Mouse (Mus musculus) kidney, embryonic 14.5 days (tissue): ENCODE measurements around the gene Dpp9. TPM values are rescaled to one million over a fixed set of nuclear protein-coding genes. Genes with fewer than 3 reads are reported as not detected.

ENCODE experiments used
- ATAC-seq: fragments of 200-750 bp; cut with Nextera tagmentation; 2 replicates; pipeline ENCODE4 v1.8.0; 2017; ENCODE audit warnings: moderate number of reproducible peaks, mild to moderate bottlenecking, moderate TSS enrichment, moderate library complexity; ENCODE audit not compliant: low FRiP score, low TSS enrichment
- H3K27ac ChIP-seq: fragments of 300-500 bp; sonication (generic); 2 replicates; pipeline ENCODE4 v1.5.1; 2014; ENCODE audit warnings: low read depth, mild to moderate bottlenecking, low read length, moderate library complexity, mixed read lengths
- H3K27me3 ChIP-seq: fragments of 300-500 bp; sonication (generic); 2 replicates; pipeline ENCODE4 v1.6.1; 2014; ENCODE audit warnings: mild to moderate bottlenecking, low read length; ENCODE audit not compliant: control insufficient read depth, insufficient read depth
- H3K36me3 ChIP-seq: fragments of 300-500 bp; sonication (generic); 2 replicates; pipeline ENCODE4 v1.6.1; 2014; ENCODE audit warnings: low read length, mixed read lengths; ENCODE audit not compliant: control insufficient read depth, insufficient read depth
- H3K4me1 ChIP-seq: fragments of 300-500 bp; sonication (generic); 2 replicates; pipeline ENCODE4 v1.6.1; 2014; ENCODE audit warnings: low read length, mixed read lengths; ENCODE audit not compliant: control insufficient read depth, insufficient read depth
- H3K4me2 ChIP-seq: fragments of 300-500 bp; sonication (generic); replicated peaks from 2 replicates; pipeline ENCODE4 v1.6.1; 2014; ENCODE audit warnings: low read depth, mild to moderate bottlenecking, low read length
- H3K4me3 ChIP-seq: fragments of 300-500 bp; sonication (generic); 2 replicates; pipeline ENCODE4 v1.5.1; 2014; ENCODE audit warnings: mild to moderate bottlenecking, low read length
- H3K9ac ChIP-seq: fragments of 300-500 bp; sonication (generic); 2 replicates; pipeline ENCODE4 v1.6.1; 2014; ENCODE audit warnings: low read depth, mild to moderate bottlenecking, low read length, moderate library complexity
- H3K9me3 ChIP-seq: fragments of 300-500 bp; sonication (generic); 2 replicates; pipeline ENCODE4 v1.6.1; 2016; ENCODE audit warnings: low read length; ENCODE audit not compliant: control insufficient read depth
- WGBS: fragments of 180-500 bp; shearing (Covaris S2); extraction: QIAGEN DNeasy Blood & Tissue Kit; methylation state at CpG from one replicate; pipeline ENCODE4 v1.1.7; 2014; 5-methylcytosine and 5-hydroxymethylcytosine counted together
- microRNA counts: library from miRNA; unstranded; fragments of <30 nt; microRNA quantifications from one replicate; lab custom pipeline; 2017
- microRNA-seq: library from miRNA; unstranded; fragments of <30 nt; microRNA quantifications from one replicate; pipeline ENCODE4, GENCODE M21; 2016
- polyA plus RNA-seq: library from polyadenylated mRNA; unstranded; fragments of >200 nt; fragmentation: Nextera tagmentation; extraction: Ambion mirVana; gene quantifications from 2 replicates; pipeline ENCODE4 v1.2.1, GENCODE M21; 2014

Dpp9 gene
- polyA plus RNA-seq, 1 experiment from 2014 or later = 40.3 TPM

DNA sequence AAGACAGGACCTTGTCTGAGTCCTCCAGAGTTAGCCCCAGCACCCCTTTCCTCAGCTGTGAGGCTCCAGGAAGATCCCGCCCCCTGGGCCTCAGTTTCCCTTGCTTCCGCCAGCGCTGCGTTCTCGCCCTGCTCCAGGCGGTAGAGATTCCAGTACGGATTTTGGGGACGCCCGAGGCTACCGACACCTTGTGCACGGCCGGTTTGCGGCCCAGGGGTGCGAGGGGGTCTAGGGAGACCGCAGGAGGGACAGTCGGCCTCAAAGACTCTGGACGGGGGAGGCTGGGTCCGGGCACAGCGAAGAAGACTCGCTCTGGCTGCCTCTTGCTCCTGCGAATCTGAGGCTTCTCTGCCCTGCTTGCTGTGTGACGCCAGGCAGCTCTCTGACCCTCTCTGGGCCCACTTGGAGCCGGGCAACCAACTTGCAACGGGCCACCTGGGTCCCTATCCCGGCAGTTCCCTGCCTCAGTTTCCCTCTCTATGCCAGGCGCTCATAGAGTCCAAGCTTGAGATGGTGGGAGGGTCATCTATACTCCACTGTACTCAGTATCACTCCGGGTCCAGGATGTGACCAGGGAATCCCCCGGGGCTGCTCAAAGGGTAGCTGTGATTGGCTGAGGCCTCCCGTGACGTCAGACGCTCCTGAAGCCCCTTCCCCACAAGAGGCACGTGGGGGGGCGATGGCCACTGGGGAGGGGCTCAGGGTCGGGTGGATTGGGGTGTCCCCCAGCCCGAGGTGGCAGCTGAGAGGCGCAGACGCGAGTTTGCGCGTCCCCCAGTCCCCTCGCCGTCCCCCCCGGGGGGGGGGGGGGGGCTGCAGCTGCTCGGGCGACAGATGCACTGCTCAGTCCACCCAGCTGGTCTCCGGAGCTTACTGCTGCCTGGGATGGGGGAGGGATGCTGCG, 76.8 kb downstream of the Dpp9 start:
- peaks cover 63% of the 10 kb centered on the region for H3K27me3 ChIP-seq
- no peak overlapping the region for H3K9ac ChIP-seq
- no peaks in the 10 kb centered on the region for H3K9me3 ChIP-seq
- H3K4me3 ChIP-seq = peak overlapping the region; percentile 33
- peaks cover 20% of the 10 kb centered on the region for H3K4me1 ChIP-seq
- no peak overlapping the region for H3K27ac ChIP-seq
- peak overlapping the region; percentile 67 for H3K4me2 ChIP-seq
- H3K36me3 ChIP-seq = no peaks in the 10 kb centered on the region
- under 1% methylated on average over 34 of the region's 47 CpGs for WGBS
- ATAC-seq = peak; percentile 30

DNA sequence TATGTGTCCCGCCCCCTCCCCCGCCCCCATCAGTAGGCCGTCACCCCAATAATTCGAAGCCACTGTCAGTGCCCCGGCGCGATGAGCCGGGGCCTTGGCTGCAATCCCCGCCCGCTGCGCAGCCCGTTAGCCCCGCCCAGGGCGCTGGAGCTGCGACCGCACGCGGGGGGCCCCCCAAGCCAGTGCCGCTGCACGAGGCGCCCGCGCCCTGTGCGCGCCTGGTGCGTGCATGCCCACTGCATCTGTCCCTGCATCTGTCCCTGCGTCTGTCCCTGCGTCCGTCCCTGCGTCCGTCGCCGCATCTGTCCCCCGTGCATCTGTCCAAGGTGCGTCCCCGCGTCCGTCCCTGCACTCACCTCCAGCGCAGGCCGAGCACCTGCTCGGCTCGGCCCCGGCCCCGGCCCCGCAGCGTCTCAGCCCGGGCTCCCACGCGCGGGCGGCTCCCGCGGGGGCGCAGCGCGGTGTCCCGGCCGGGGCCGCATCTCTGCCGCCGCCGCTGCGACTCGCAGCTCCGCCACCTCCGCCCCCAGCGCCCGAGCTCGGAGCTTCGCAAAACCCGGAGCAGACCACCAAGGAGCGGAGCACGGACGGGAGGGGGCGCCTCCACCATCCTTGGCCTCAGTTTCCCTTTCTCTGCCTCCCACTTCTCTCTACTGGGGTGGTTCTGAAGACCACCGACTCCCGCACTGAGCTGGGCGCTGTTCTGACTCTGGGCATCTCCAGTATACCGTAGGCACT, 78.7 kb downstream of the Dpp9 start, which contains the start of gene Sema6b:
Gene Sema6b, minus strand, starts transcription at position 486 of the 738 bp plus-strand sequence.
- WGBS = 1% methylated on average over 59 of the region's 79 CpGs
- no peaks in the 10 kb centered on the region for H3K36me3 ChIP-seq

DNA sequence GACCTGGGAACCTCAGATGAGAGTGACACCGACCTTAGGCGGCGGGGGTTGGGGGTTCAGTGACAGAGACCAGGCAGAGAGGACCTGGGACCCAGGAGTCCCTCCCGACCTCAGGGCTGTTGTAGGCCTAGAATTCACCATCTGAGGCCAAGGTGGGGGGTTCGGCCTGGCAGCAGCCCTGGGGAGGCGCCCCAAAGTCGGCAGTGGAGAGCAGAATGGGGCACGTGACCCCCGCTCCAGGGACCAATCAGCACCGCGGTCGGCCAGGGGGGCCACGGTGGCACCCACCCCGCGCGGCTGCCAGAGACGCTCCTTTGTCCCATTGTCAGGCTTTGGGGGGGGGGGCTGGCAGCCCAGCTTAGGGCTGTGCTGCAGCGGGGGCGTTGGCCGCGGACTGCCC, 79.3 kb downstream of the Dpp9 start:
- Histone ChIP-seq H3K4me2 (peak overlapping the region; percentile 83), H3K9me3 (no peaks in the 10 kb centered on the region), H3K27ac (no peak overlapping the region), H3K36me3 (no peaks in the 10 kb centered on the region), H3K4me3 (peak overlapping the region; percentile 52), H3K9ac (peak overlapping the region; percentile 32; the same call in 1 of the 2 replicates), H3K4me1 (peaks cover 22% of the 10 kb centered on the region), H3K27me3 (peaks cover 49% of the 10 kb centered on the region)
- 13% methylated on average over 19 of the region's 21 CpGs for WGBS
- ATAC-seq = no peak

More for the DNA sequence above, 78.7 kb downstream of the Dpp9 start, which contains the start of gene Sema6b:
- Histone ChIP-seq H3K27me3 (peaks cover 53% of the 10 kb centered on the region), H3K4me2 (peak within 1 kb of the TSS; percentile 83), H3K4me3 (peak within 1 kb of the TSS; percentile 52), H3K27ac (no peak within 1 kb of the TSS), H3K9ac (peak within 1 kb of the TSS; percentile 47), H3K9me3 (no peaks in the 10 kb centered on the region), H3K4me1 (peaks cover 20% of the 10 kb centered on the region)
- no peak for ATAC-seq

DNA sequence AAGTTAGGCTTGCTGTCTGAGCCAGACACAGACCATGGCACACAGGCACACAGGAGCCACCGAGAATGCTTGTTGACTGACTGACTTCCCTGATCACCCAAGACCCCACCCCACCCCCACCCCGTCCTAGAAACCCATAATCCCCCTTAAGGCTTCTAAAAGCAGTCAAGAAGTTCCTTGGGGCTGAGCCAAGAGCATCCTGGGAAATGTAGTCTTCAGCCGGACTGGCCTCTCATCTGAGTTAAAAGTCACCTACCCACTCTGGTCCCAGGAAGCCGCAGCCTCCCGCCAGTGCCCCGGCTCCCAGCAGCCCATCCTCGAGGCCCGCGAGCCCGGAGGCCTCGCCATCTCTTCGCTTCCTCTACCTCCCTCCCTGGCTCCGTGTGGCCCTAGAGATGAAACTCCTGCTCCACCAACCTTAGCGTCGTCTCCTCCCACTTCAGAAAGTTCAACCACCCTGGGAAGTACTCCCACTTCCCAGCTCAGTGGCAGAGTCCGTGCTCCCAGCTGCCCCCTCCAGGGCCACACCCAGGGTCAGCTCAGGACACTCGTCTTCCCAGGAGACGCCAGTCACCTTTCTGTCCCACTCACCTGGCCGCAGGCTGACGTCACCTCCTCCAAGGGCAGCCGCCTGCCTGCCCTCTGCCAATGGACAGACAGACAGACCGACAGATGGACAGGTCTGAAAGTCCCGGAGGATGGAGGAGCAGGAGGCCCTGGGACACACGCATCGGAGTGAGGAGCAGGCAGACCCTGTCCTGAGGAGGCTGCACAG, 80.7 kb downstream of the Dpp9 start:
- Histone ChIP-seq H3K27me3 (peaks cover 39% of the 10 kb centered on the region), H3K4me3 (peak overlapping the region; percentile 16; the same call in 1 of the 2 replicates), H3K9me3 (no peaks in the 10 kb centered on the region), H3K4me2 (peak overlapping the region; percentile 27; the same call in 1 of the 2 replicates), H3K36me3 (no peaks in the 10 kb centered on the region), H3K9ac (0 out of 2 replicates have a peak overlapping the region, but pooled peaks have one; percentile 24), H3K27ac (no peak overlapping the region), H3K4me1 (peaks cover 35% of the 10 kb centered on the region)
- ATAC-seq = no peak
- WGBS = 15% methylated on average over 25 of the region's 25 CpGs

MicroRNAs within 50 kb of the gene (microRNA counts, 519-probe panel; counts per million panel counts)
- microRNA mmu-miR-7b (lab: Ali Mortazavi, UCI) = not detected

Small RNA genes within 50 kb of the gene (microRNA-seq; reads per million reads assigned to microRNA genes)
- gene Gm44397 (not detected), gene Mir7b (2.7 reads per million, percentile 10 among the genes with 10 or more reads in this experiment)

Other genes with a start within 250 kb of the Dpp9 start
- 22.3 and 27.0 TPM in 2 replicates for gene Shd, start 248.4 kb downstream of the Dpp9 start, polyA plus RNA-seq
- 20.7 and 25.7 TPM in 2 replicates for gene Fsd1, start 232.4 kb downstream of the Dpp9 start, polyA plus RNA-seq
- 13.7 and 14.6 TPM in 2 replicates for gene Stap2, start 213.3 kb downstream of the Dpp9 start, polyA plus RNA-seq
- gene Mpnd, start 213.2 kb downstream of the Dpp9 start, polyA plus RNA-seq = 110 and 112 TPM in 2 replicates
- gene Sh3gl1, start 182.3 kb downstream of the Dpp9 start, polyA plus RNA-seq = 145 and 155 TPM in 2 replicates
- gene Chaf1a, start 178.5 kb downstream of the Dpp9 start, polyA plus RNA-seq = 14.1 and 25.4 TPM in 2 replicates
- gene Ubxn6, start 143.9 kb downstream of the Dpp9 start, polyA plus RNA-seq = 34.4 and 42.8 TPM in 2 replicates
- gene Hdgfl2, start 139.3 kb downstream of the Dpp9 start, polyA plus RNA-seq = 85.1 and 118 TPM in 2 replicates
- 0.08 and 0.17 TPM in 2 replicates for gene Plin4, start 109.1 kb downstream of the Dpp9 start, polyA plus RNA-seq
- gene Plin5, start 101.3 kb downstream of the Dpp9 start, polyA plus RNA-seq = 1.1 and 1.3 TPM in 2 replicates
- not detected in 2 replicates for gene Lrg1, start 96.9 kb downstream of the Dpp9 start, polyA plus RNA-seq
- gene Sema6b, start 78.6 kb downstream of the Dpp9 start, polyA plus RNA-seq = 1.4 TPM in 2 replicates
- 11.4 and 11.8 TPM in 2 replicates for gene Tnfaip8l1, start 56.4 kb downstream of the Dpp9 start, polyA plus RNA-seq
- gene Mydgf, start 35.0 kb downstream of the Dpp9 start, polyA plus RNA-seq = 80.5 and 89.2 TPM in 2 replicates
- gene Fem1a, start 37.9 kb upstream of the Dpp9 start, polyA plus RNA-seq = 10.5 and 14.3 TPM in 2 replicates
- gene Ticam1, start 57.9 kb upstream of the Dpp9 start, polyA plus RNA-seq = 4.1 and 7.2 TPM in 2 replicates
- gene Plin3, start 74.0 kb upstream of the Dpp9 start, polyA plus RNA-seq = 65.2 and 68.7 TPM in 2 replicates
- gene Arrdc5, start 81.4 kb upstream of the Dpp9 start, polyA plus RNA-seq = not detected in 2 replicates
- gene Uhrf1, start 84.4 kb upstream of the Dpp9 start, polyA plus RNA-seq = 104 and 143 TPM in 2 replicates
- 22.9 and 33.3 TPM in 2 replicates for gene Kdm4b, start 107.2 kb upstream of the Dpp9 start, polyA plus RNA-seq